ENCODE assay signal across 22 mouse cellular contexts in the genomic region with DNA sequence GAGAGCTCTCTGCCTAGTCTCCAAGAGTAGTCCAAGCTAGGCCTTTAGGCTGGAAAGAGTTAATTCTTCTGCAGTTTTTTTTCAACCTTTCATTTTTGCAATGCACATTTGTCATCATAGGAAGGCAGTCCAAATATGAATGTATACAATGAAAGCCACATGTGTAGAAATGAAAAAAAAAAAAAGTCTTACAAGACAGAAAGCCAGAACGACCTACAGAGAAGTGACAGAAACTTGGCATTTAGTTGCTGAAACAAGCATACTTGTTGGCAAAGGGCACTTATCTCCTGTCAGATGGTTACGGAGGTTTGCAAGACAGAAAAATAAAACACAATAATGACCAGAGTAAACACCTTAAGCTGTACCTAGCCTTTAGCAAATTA. TPM values are rescaled to one million over a fixed set of nuclear protein-coding genes. Genes with fewer than 3 reads are reported as not detected.
DNase-seq lines count a peak whose midpoint lies in the region; ATAC-seq and TF ChIP-seq lines count a peak whose summit lies in the region.
"Had no signal": no experiment of that assay in that cellular context is flagged by ENCODE, and none has a peak within 500 bp of the region (broad histone marks: within the 10 kb centered on the region; RNA-seq: fewer than 3 reads in every experiment).

No protein-coding gene starts in this region.

- H3K9me3 ChIP-seq in lung, embryonic 16.5 days (ENCODE audit: control insufficient read depth, low read length): no peaks in the 10 kb centered on the region
- no peaks in the 10 kb centered on the region for H3K9me3 ChIP-seq in stomach, embryonic 14.5 days (ENCODE audit: control insufficient read depth, low read depth, low read length)
- H3K9me3 ChIP-seq: forebrain, embryonic 13.5 days; heart, embryonic 13.5 days; hindbrain, embryonic 10.5 days had no signal

- no peak overlapping the region for H3K4me2 ChIP-seq in lung, embryonic 16.5 days (ENCODE audit: low read depth, low read length)
- no peak overlapping the region for H3K4me2 ChIP-seq in stomach, embryonic 14.5 days (replicated peaks; ENCODE audit: low read depth, low read length)
- H3K4me2 ChIP-seq: forebrain, embryonic 13.5 days; heart, embryonic 13.5 days; liver, embryonic 11.5 days had no signal

- no peak for TF ChIP-seq POLR2A in brain, embryonic 14.5 days (IDR thresholded peaks at IDR 0.05; ENCODE audit: borderline replicate concordance, extremely low read depth, insufficient read depth, insufficient read length, poor library complexity, severe bottlenecking)

- no peak overlapping the region for H3K4me3 ChIP-seq in lung, embryonic 16.5 days (ENCODE audit: low read length)
- no peak overlapping the region for H3K4me3 ChIP-seq in stomach, embryonic 14.5 days (ENCODE audit: low read depth, low read length)
- H3K4me3 ChIP-seq: forebrain, embryonic 13.5 days; heart, embryonic 13.5 days; hindbrain, embryonic 10.5 days had no signal

- H3K27me3 ChIP-seq in lung, embryonic 16.5 days (ENCODE audit: control insufficient read depth, insufficient read depth, low read depth, low read length): no peaks in the 10 kb centered on the region
- no peaks in the 10 kb centered on the region for H3K27me3 ChIP-seq in stomach, embryonic 14.5 days (ENCODE audit: control insufficient read depth, insufficient read depth, low read length)
- H3K27me3 ChIP-seq: CH12.LX; forebrain, embryonic 13.5 days; heart, embryonic 13.5 days had no signal

- H3K36me3 ChIP-seq in lung, embryonic 16.5 days (ENCODE audit: control insufficient read depth, insufficient read depth, low read length): no peaks in the 10 kb centered on the region
- peaks cover 4% of the 10 kb centered on the region; the same call in 1 of the 2 replicates for H3K36me3 ChIP-seq in stomach, embryonic 14.5 days (ENCODE audit: control insufficient read depth, insufficient read depth, low read length)

- 18% methylated on average over 2 of the region's 2 CpGs for WGBS in lung, embryonic 16.5 days
- 18% methylated on average over 2 of the region's 2 CpGs for WGBS in stomach, embryonic 14.5 days

- no peak for DNase-seq in lung, postnatal 14 days
- DNase-seq in brain, embryonic 14.5 days (ENCODE audit: low read depth): peak; percentile 56
- no peak for DNase-seq in kidney, postnatal 36 days
- no peak for DNase-seq in left cerebral cortex, adult 9 months (ENCODE audit: low spot score in 2 of 2)
- DNase-seq: adrenal gland, postnatal 14 days; cerebellum, adult 11-12 months; cerebellum, adult 9-11 months; embryo, embryonic 11 days; gastrocnemius, postnatal 10 days; heart, postnatal 14 days; kidney, adult 2 months; layer of hippocampus, postnatal 36 days; midbrain, embryonic 14.5 days; thymus, postnatal 4 days had no signal

- no peak overlapping the region for H3K9ac ChIP-seq in lung, embryonic 16.5 days (ENCODE audit: low read length)
- no peak overlapping the region for H3K9ac ChIP-seq in stomach, embryonic 14.5 days (replicated peaks; ENCODE audit: low read depth, low read length)
- H3K9ac ChIP-seq: forebrain, embryonic 13.5 days; heart, embryonic 13.5 days had no signal

- TF ChIP-seq CTCF in brain, embryonic 14.5 days (IDR thresholded peaks at IDR 0.05; ENCODE audit: borderline replicate concordance, extremely low read depth, insufficient read depth, insufficient read length): no peak

- H3K27ac ChIP-seq in lung, embryonic 16.5 days (ENCODE audit: low read length): 0 out of 2 replicates have a peak overlapping the region, but pooled peaks have one; percentile 26
- peak overlapping the region; percentile 68; the same call in 1 of the 2 replicates for H3K27ac ChIP-seq in stomach, embryonic 14.5 days (ENCODE audit: low read length)
- H3K27ac ChIP-seq: forebrain, embryonic 13.5 days; heart, embryonic 13.5 days; hindbrain, embryonic 10.5 days had no signal

- peaks cover 11% of the 10 kb centered on the region for H3K4me1 ChIP-seq in lung, embryonic 16.5 days (replicated peaks; ENCODE audit: control insufficient read depth, insufficient read depth, low read length)
- H3K4me1 ChIP-seq in stomach, embryonic 14.5 days (ENCODE audit: control insufficient read depth, insufficient read depth, low read length): peaks cover 18% of the 10 kb centered on the region

- ATAC-seq in lung, embryonic 16.5 days (ENCODE audit: low read depth): peak; percentile 74
- no peak for ATAC-seq in stomach, embryonic 14.5 days (ENCODE audit: insufficient number of reproducible peaks, insufficient read depth, low FRiP score, low read depth)
- ATAC-seq: forebrain, embryonic 13.5 days; hindbrain, embryonic 16.5 days had no signal

RNA-seq across cellular contexts. Expression of gene Map1b, which starts 9.8 kb away (rescaled TPM):
- 65.0 and 67.1 TPM in 2 replicates for polyA plus RNA-seq in lung, embryonic 16.5 days (2015; fragmentation: Nextera tagmentation; extraction: Ambion mirVana)
- 124 and 338 TPM in 2 replicates for polyA plus RNA-seq in brain, embryonic 14.5 days (2012; rRNA removed)
- polyA plus RNA-seq in stomach, embryonic 14.5 days (2014; fragmentation: Nextera tagmentation; extraction: Ambion mirVana): 244 and 252 TPM in 2 replicates
